Mouse (Mus musculus) liver, embryonic 11.5 days (tissue): ENCODE results near the gene Gm3164. TPM values are rescaled to one million over a fixed set of nuclear protein-coding genes. Genes with fewer than 3 reads are reported as not detected.
"Not testable (repeated sequence)": the region's sequence is repeated elsewhere in the genome, so short reads cannot be mapped to it uniquely, and the experiment has no call there.

Source experiments
- ATAC-seq: fragments of 200-750 bp; cut with Nextera tagmentation; replicated peaks from 2 replicates; pipeline ENCODE4 v1.8.0; 2017; ENCODE audit warnings: moderate number of reproducible peaks, mild to moderate bottlenecking, moderate TSS enrichment, moderate library complexity; ENCODE audit not compliant: low FRiP score
- DNase-seq: peaks from one replicate; pipeline ENCODE4 v3.0.0-alpha.2; 2017; ENCODE audit warnings: low spot score
- H3K27ac ChIP-seq: fragments of 300-500 bp; sonication (generic); 2 replicates; pipeline ENCODE4 v1.5.1; 2014; ENCODE audit warnings: mild to moderate bottlenecking, low read depth, low read length, control low read depth
- H3K27me3 ChIP-seq: fragments of 300-500 bp; sonication (generic); replicated peaks from 2 replicates; pipeline ENCODE4 v1.6.1; 2014; ENCODE audit warnings: low read length, mixed read lengths; ENCODE audit not compliant: control insufficient read depth, insufficient read depth
- H3K36me3 ChIP-seq: fragments of 300-500 bp; sonication (generic); 2 replicates; pipeline ENCODE4 v1.6.1; 2014; ENCODE audit warnings: mild to moderate bottlenecking, low read length, moderate library complexity, mixed read lengths; ENCODE audit not compliant: control insufficient read depth, insufficient read depth
- H3K4me1 ChIP-seq: fragments of 300-500 bp; sonication (generic); replicated peaks from 2 replicates; pipeline ENCODE4 v1.6.1; 2014; ENCODE audit warnings: low read length, mixed read lengths; ENCODE audit not compliant: control insufficient read depth, insufficient read depth
- H3K4me2 ChIP-seq: fragments of 300-500 bp; sonication (generic); 2 replicates; pipeline ENCODE4 v1.6.1; 2014; ENCODE audit warnings: mild to moderate bottlenecking, control low read depth, moderate library complexity
- H3K4me3 ChIP-seq: fragments of 300-500 bp; sonication (generic); 2 replicates; pipeline ENCODE4 v1.5.1; 2014; ENCODE audit warnings: low read depth, low read length, control low read depth
- H3K9ac ChIP-seq: fragments of 300-500 bp; sonication (generic); 2 replicates; pipeline ENCODE4 v1.6.1; 2014; ENCODE audit warnings: low read depth, low read length, control low read depth
- H3K9me3 ChIP-seq: fragments of 300-500 bp; sonication (generic); 2 replicates; pipeline ENCODE4 v1.6.1; 2016; ENCODE audit warnings: low read length, inconsistent platforms, mixed read lengths; ENCODE audit not compliant: control insufficient read depth
- WGBS: fragments of 180-500 bp; shearing (Covaris S2); extraction: QIAGEN DNeasy Blood & Tissue Kit; methylation state at CpG from one replicate; pipeline ENCODE4 v1.1.7; 2014; 5-methylcytosine and 5-hydroxymethylcytosine counted together
- polyA plus RNA-seq: library from polyadenylated mRNA; unstranded; fragments of >200 nt; fragmentation: Nextera tagmentation; extraction: Ambion mirVana; gene quantifications from 2 replicates; pipeline ENCODE4 v1.2.1, GENCODE M21; 2014

The Gm3164 gene
- polyA plus RNA-seq, 1 experiment from 2014 or later, result not detected

DNA sequence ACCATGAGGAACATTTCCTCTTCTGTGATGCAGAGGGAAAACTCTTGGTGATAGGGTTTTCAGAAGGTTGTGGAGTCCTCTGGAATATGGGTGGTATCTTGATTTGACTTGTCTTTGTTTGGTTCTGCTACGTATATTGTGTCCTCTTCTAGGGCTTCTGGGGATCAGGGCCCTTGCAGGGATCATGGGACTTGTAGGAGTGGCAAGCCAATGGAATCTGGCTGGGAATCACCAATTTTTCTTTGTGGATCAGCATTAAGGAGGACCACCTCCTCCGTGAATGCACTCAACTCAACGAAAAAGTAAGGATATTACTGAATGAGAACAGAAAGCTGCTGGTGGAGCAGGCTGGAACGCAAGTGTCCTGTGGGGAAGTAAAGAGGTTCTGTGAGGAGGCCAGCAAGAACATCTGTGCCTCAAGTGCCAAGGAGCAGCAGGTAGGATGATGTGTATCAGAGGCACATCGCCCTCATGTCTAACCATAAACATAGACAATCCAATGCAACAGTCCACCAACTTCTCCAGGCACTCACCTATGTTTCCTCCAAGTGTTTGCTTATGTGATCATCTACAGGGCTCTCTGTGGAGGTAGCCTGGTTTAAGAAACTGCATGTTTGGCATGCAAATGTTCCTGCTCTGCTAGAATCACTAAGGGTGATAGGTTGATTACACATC is 15.0 kb upstream of the Gm3164 start:
- DNase-seq, H3K4me1 ChIP-seq, H3K9me3 ChIP-seq, H3K27ac ChIP-seq, ATAC-seq, H3K36me3 ChIP-seq, H3K9ac ChIP-seq, H3K4me2 ChIP-seq, H3K27me3 ChIP-seq, H3K4me3 ChIP-seq: not testable (repeated sequence)
- 87% methylated on average over 5 of the region's 5 CpGs for WGBS

DNA sequence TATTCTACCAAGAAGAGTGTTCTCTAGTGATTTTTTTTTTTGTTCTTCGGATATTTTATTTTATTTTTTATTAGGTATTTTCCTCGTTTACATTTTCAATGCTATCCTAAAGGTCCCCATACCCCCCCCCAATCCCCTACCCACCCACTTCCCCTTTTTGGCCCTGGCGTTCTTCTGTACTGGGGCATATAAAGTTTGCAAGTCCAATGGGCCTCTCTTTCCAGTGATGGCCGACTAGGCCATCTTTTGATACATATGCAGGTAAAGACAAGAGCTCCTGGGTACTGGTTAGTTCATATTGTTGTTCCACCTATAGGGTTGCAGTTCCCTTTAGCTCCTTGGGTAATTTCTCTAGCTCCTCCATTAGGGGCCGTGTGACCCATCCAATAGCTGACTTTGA is 14.0 kb upstream of the Gm3164 start:
- not testable (repeated sequence) for H3K4me1 ChIP-seq, H3K4me3 ChIP-seq, H3K4me2 ChIP-seq, H3K9me3 ChIP-seq, H3K36me3 ChIP-seq, ATAC-seq, H3K27me3 ChIP-seq, H3K9ac ChIP-seq, DNase-seq, H3K27ac ChIP-seq
- WGBS, result 83% methylated on average over 5 of the region's 5 CpGs

DNA sequence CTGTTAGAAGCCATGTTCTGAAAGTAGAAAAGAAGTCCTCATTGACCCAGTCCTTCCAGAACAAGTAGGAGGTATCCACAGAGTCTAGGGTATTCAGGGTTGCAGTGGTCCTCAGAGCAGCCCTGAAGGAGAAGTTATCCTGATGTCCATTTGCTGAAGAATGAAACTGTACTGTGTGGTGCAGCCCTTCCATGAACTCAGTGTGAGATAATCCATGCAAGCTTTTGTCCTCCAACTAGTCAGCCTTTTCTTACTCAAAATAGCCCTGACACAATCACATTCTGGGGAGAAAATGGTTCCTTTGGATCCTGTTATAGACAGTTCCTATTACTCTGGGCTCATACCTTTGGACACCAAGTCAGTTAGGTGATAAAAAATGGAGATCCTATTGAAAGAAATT is 11.4 kb upstream of the Gm3164 start:
- not testable (repeated sequence) for H3K4me2 ChIP-seq, H3K36me3 ChIP-seq, H3K27me3 ChIP-seq, H3K4me3 ChIP-seq, H3K9ac ChIP-seq, ATAC-seq, H3K4me1 ChIP-seq, DNase-seq, H3K27ac ChIP-seq, H3K9me3 ChIP-seq

DNA sequence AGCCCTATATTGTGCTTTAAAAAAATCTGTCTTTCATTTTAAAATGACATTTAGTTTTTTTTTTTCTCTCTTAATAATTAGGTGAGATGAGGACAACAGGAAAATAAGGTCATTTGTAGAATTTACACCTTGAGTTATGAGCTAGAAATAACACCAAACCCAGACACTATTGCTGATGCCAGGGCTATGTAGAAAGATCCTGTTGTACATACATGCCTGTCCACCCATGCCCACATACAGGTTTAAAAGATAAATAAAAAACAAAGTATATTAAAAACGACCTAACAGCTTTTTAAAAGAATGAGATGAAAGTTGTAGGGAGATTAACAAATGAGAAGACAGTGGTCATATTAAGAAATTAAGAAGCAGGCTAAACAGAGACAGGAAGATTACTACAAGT is 5.3 kb upstream of the Gm3164 start:
- not testable (repeated sequence) for H3K36me3 ChIP-seq, H3K9ac ChIP-seq, H3K4me1 ChIP-seq, ATAC-seq, H3K9me3 ChIP-seq, DNase-seq, H3K27me3 ChIP-seq, H3K4me3 ChIP-seq, H3K4me2 ChIP-seq, H3K27ac ChIP-seq
- WGBS, result 78% methylated on average over 1 of the region's 1 CpGs

DNA sequence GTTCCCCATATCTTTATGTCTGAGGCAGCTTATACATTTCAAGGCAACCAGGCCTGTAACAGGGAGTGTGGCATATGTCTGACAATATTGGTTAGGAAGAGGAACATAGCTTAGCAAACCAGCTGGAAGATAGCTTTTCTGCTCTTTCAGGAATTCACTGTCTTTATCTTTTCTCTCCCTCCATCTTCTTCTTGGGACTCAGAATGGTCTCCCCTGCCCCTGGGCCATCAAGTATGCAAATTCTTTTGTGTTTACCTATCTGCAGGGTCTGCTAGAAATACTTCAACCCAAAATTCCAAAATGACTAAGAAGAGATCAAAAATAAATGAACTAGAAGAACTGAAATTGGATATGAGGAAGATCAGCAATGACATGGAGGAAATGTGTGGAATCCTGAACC is 15.4 kb downstream of the Gm3164 start, which contains the start of gene Gm3173:
Gene Gm3173 (plus strand): TSS at position 301 of the 400 bp plus-strand sequence.
- H3K4me1 ChIP-seq, DNase-seq, H3K4me2 ChIP-seq, H3K4me3 ChIP-seq, ATAC-seq, H3K36me3 ChIP-seq, H3K27ac ChIP-seq, H3K9me3 ChIP-seq, H3K27me3 ChIP-seq, H3K9ac ChIP-seq: not testable (repeated sequence)

DNA sequence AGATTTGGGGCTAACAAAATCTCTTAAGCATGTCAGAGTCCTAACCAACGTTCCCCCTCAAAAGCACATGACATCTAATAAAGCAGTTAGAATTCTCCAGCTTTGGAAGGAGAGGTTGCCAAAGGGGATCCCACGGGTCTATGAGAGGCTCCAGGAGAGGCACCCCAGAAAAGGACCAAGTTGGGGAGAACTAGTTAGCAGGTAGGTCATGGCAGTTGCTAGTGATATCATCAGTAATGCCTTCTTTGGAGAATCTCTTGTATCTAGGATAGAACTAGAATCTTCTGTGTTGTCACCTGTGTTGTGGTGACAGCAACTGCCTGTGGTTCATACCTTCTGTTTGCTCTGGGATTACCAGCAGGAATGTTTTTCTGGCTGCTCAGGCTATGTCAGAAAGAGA is 66.2 kb downstream of the Gm3164 start, which contains the start of gene Gm3182:
Gene Gm3182 (plus strand): TSS at position 301 of the 400 bp plus-strand sequence.
- not testable (repeated sequence) for DNase-seq, H3K4me3 ChIP-seq, H3K4me2 ChIP-seq, H3K27me3 ChIP-seq, H3K36me3 ChIP-seq, H3K9ac ChIP-seq, H3K4me1 ChIP-seq, ATAC-seq, H3K9me3 ChIP-seq, H3K27ac ChIP-seq
- no CpG with 5 or more reads among the region's 2 CpGs for WGBS

Other genes starting within 250 kb of the Gm3164 start
- not detected in 2 replicates for gene Gm2974, start 232.9 kb upstream of the Gm3164 start, polyA plus RNA-seq
- not detected in 2 replicates for gene Gm3138, start 165.8 kb upstream of the Gm3164 start, polyA plus RNA-seq
- not detected in 2 replicates for gene Gm3149, start 98.2 kb upstream of the Gm3164 start, polyA plus RNA-seq
- gene 2610042L04Rik, start 80.7 kb upstream of the Gm3164 start, polyA plus RNA-seq, result not detected in 2 replicates
- gene Gm3159, start 17.9 kb upstream of the Gm3164 start, polyA plus RNA-seq, result not detected in 2 replicates
- not detected in 2 replicates for gene Gm3173, start 15.5 kb downstream of the Gm3164 start, polyA plus RNA-seq
- gene Gm3182, start 66.3 kb downstream of the Gm3164 start, polyA plus RNA-seq, result not detected in 2 replicates
- gene Gm3047, start 140.0 kb downstream of the Gm3164 start, polyA plus RNA-seq, result not detected in 2 replicates
- gene Gm8159, start 216.9 kb downstream of the Gm3164 start, polyA plus RNA-seq, result not detected in 2 replicates
- gene Gm3239, start 248.7 kb downstream of the Gm3164 start, polyA plus RNA-seq, result not detected in 2 replicates